Mouse (Mus musculus) MEL (cell line): ENCODE results near the gene Sfr1. TPM values are rescaled to one million over a fixed set of nuclear protein-coding genes. Genes with fewer than 3 reads are reported as not detected.

ENCODE experiments used
- DNase-seq: peaks from one replicate; pipeline ENCODE4 v3.0.0; 2011; ENCODE audit warnings: low read depth, low spot score
- H3K27ac ChIP-seq: 2 replicates; pipeline ENCODE4 v1.5.1; 2012; ENCODE audit warnings: low read depth, mild to moderate bottlenecking, control low read depth, low read length, moderate library complexity; ENCODE audit not compliant: control insufficient read depth
- H3K27me3 ChIP-seq, 2 experiments: fragments of 150-350 bp in 1 of 2; sonication (generic) in 1 of 2; 2 replicates each; pipeline ENCODE4 v1.6.1; 2012; ENCODE audit warnings: low read length in 2 of 2, mild to moderate bottlenecking in 2 of 2, improper control_type of control experiment in 1 of 2, moderate library complexity in 1 of 2; ENCODE audit not compliant: insufficient read depth in 2 of 2, control insufficient read depth in 1 of 2
- H3K36me3 ChIP-seq, 2 experiments: 2 replicates each; pipeline ENCODE4 v1.6.1; 2012 to 2014; ENCODE audit warnings: low read length in 2 of 2, improper control_type of control experiment in 1 of 2, inconsistent platforms in 1 of 2, mild to moderate bottlenecking in 1 of 2; ENCODE audit not compliant: insufficient read depth in 2 of 2, control insufficient read depth in 1 of 2
- H3K4me1 ChIP-seq, 2 experiments: fragments of 150-350 bp in 1 of 2; sonication (generic) in 1 of 2; 2 replicates each; pipeline ENCODE4 v1.6.1; 2012; ENCODE audit warnings: low read length in 2 of 2, improper control_type of control experiment in 1 of 2, mild to moderate bottlenecking in 1 of 2; ENCODE audit not compliant: insufficient read depth in 2 of 2, control insufficient read depth in 1 of 2
- H3K4me3 ChIP-seq, 2 experiments: fragments of 150-350 bp in 1 of 2; sonication (generic) in 1 of 2; 2 replicates each; pipeline ENCODE4 v1.5.1; 2012; ENCODE audit warnings: low read depth in 2 of 2, low read length in 2 of 2, mild to moderate bottlenecking in 2 of 2, moderate library complexity in 2 of 2, control low read depth in 1 of 2, improper control_type of control experiment in 1 of 2; ENCODE audit not compliant: control insufficient read depth in 1 of 2, insufficient read depth in 1 of 2
- H3K79me2 ChIP-seq: 2 replicates; pipeline ENCODE4 v1.6.1; 2012; ENCODE audit warnings: mild to moderate bottlenecking, low read length, moderate library complexity; ENCODE audit not compliant: control insufficient read depth, poor library complexity, insufficient read depth
- H3K9ac ChIP-seq: 2 replicates; pipeline ENCODE4 v1.6.1; 2012; ENCODE audit warnings: low read depth, mild to moderate bottlenecking, control low read depth, low read length, moderate library complexity; ENCODE audit not compliant: control insufficient read depth, poor library complexity, severe bottlenecking
- H3K9me3 ChIP-seq: fragments of 150-350 bp; sonication (generic); replicated peaks from 2 replicates; pipeline ENCODE4 v1.6.1; 2012; ENCODE audit warnings: mild to moderate bottlenecking, low read length, improper control_type of control experiment, moderate library complexity; ENCODE audit not compliant: insufficient read depth
- CHD2 ChIP-seq: IDR thresholded peaks from 2 replicates; pipeline ENCODE4 v1.6.1; 2011; ENCODE audit warnings: low read length, improper control_type of control experiment
- GATA1 ChIP-seq: IDR thresholded peaks from 2 replicates; pipeline ENCODE4 v1.6.1; 2011; ENCODE audit warnings: low read depth, low read length, improper control_type of control experiment
- polyA plus RNA-seq, 2 experiments: library from polyadenylated mRNA; stranded (reverse) in 1 of 2; unstranded in 1 of 2; fragments of >175 nt in 1 of 2; fragments of >200 nt in 1 of 2; gene quantifications; 2 replicates each; pipeline versions ENCODE4 v1.2.1 to v1.2.4; 2012; ENCODE audit warnings: low replicate concordance in 2 of 2, low read depth in 1 of 2; ENCODE audit not compliant: insufficient read length in 2 of 2, insufficient read depth in 1 of 2, missing spikeins in 1 of 2
- total RNA-seq: library from RNA; depleted of rRNA; stranded (reverse); fragments of 300-350 nt; gene quantifications from 2 replicates; pipeline ENCODE4 v1.2.3, GENCODE M21; 2012; rRNA removed

The Sfr1 gene
- total and polyA plus RNA-seq, 3 experiments, result 74.0 to 91.0 TPM; not detected in 1

DNA sequence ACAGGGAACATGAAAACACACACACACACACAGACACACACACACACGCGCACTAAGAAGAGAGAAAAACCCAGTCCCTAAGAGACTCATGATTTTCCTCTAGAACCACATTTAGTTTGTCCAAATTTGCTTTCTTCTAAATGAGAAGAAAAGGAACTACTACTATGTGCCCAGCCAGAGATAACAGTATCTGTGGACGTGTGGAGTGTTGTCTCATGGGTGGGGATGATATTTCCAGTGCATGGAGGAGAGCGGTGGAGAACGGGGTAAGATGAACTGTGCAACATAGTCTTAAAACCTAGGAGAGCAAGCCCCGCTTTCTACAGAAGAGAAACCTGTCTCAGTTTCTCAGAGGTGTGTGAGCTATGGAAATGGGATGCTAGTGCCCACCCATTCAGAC is 52.4 kb downstream of the Sfr1 start:
- peak; percentile 41 for DNase-seq
- H3K27me3 ChIP-seq, result no peaks in the 10 kb centered on the region; a peak in 2 of 4 replicates
- H3K9me3 ChIP-seq, result no peaks in the 10 kb centered on the region
- TF ChIP-seq CHD2 (no peak), GATA1 (peak; percentile 68)
- no peaks in the 10 kb centered on the region for H3K79me2 ChIP-seq
- H3K4me1 ChIP-seq, result peaks cover 0 to 4% of the 10 kb centered on the region in 2 experiments; a peak in 1 of 4 replicates
- no peak overlapping the region for H3K27ac ChIP-seq
- H3K4me3 ChIP-seq, result no peak overlapping the region
- H3K36me3 ChIP-seq, result no peaks in the 10 kb centered on the region
- H3K9ac ChIP-seq, result no peak overlapping the region

Other genes starting within 250 kb of the Sfr1 start
- gene Stn1, start 194.2 kb upstream of the Sfr1 start, total RNA-seq, result 9.7 and 10.2 TPM in 2 replicates
- gene Stn1, start 194.2 kb upstream of the Sfr1 start, polyA plus RNA-seq, result 10 to 100 TPM in 1 of 2 experiments, not detected in 1; 13.6 TPM
- gene Slk, start 152.0 kb upstream of the Sfr1 start, total RNA-seq, result 58.2 and 65.0 TPM in 2 replicates
- 100 to 1,000 TPM in 1 of 2 experiments, 10 to 100 TPM in 1; 88.2 to 103 TPM for gene Slk, start 152.0 kb upstream of the Sfr1 start, polyA plus RNA-seq
- gene Col17a1, start 39.6 kb upstream of the Sfr1 start, total RNA-seq, result 0.04 TPM in 1 of 2 replicates, not detected in the other
- not detected for gene Col17a1, start 39.6 kb upstream of the Sfr1 start, polyA plus RNA-seq
- gene Gsto1, start 123.3 kb downstream of the Sfr1 start, total RNA-seq, result 114 and 143 TPM in 2 replicates
- gene Gsto1, start 123.3 kb downstream of the Sfr1 start, polyA plus RNA-seq, result 100 to 1,000 TPM; 190 to 461 TPM
- gene Gsto2, start 133.9 kb downstream of the Sfr1 start, total RNA-seq, result not detected in 2 replicates
- under 1 TPM in 1 of 2 experiments, not detected in 1; 0.14 TPM for gene Gsto2, start 133.9 kb downstream of the Sfr1 start, polyA plus RNA-seq
- 0.12 TPM in 1 of 2 replicates, not detected in the other for gene Cfap43, start 187.6 kb downstream of the Sfr1 start, total RNA-seq
- gene Cfap43, start 187.6 kb downstream of the Sfr1 start, polyA plus RNA-seq, result under 1 TPM in 1 of 2 experiments, not detected in 1; 0.10 TPM
- gene Itprip, start 187.6 kb downstream of the Sfr1 start, total RNA-seq, result 25.4 and 26.9 TPM in 2 replicates
- 10 to 100 TPM in 1 of 2 experiments, not detected in 1; 26.3 TPM for gene Itprip, start 187.6 kb downstream of the Sfr1 start, polyA plus RNA-seq
- not detected in 2 replicates for gene Cfap58, start 206.0 kb downstream of the Sfr1 start, total RNA-seq
- not detected for gene Cfap58, start 206.0 kb downstream of the Sfr1 start, polyA plus RNA-seq